Mouse (Mus musculus) T-helper 2 cell (primary cell): ENCODE measurements around the gene Sertad1.

Experiments used
- in situ Hi-C: fragments of 300-600 bp; cut with MboI, MseI; formaldehyde crosslinking; loops from one replicate; pipeline ENCODE4 v1.15.1; 2025; ENCODE audit warnings: high pct_unique_total_duplicates

The Sertad1 gene

DNA sequence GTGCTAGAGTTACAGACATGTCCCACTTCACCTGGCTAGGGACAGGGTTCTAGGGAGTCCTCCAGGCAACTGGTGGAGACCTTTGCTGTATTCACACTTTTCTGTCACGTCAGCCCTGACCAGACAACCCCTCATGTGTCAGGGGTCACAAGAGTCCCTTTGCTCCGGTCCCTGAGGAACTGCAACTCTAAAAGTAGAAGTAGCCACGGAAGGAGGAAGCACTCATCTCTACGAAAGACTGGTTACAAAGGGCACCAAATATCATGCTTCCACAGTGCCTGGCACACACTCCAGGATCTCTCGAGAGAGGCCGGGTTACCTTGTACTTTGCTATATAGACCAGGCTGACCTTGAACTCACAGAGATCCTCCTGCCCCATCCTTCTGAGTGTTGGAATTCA is 49.9 kb downstream of the Sertad1 start:
- in situ Hi-C loops: no loop called here

DNA sequence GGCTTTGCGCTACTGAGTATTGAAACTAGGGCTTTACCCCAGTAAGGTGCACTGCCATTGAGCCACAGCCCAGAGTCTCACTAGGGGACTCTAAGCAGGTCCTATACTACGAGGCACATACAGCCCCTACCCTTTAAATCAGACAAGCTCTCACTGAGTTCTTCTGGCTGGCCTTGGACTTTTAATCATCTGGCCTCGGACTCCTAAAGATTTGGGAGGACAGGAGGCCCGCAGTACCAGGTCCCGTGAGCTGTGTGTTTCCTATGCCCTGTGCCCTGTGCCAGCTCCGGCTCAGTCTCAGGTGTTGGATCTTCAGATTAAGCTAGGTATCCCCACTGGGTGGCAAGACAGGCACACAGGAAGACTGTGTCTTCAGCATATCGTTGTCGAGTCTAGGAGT is 51.3 kb downstream of the Sertad1 start:
- in situ Hi-C loops: no loop called here

DNA sequence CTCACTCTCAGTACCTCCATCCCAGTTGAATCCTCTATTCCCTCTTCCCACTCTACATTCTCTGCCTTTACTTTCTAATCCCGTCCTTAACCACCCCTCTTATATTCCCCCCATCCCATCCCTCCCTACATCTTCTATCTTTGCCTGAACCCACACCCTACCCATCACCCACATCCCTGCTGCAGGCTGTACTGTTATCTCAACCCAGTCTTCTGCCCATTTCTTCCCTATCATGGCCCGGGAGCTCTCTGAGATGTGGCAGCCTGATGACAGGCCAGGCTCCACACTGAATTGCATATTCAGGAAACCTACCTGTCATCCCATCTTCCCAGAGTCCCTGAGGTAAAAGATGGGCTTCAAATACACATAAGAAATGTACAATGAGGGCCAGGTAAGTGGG is 52.1 kb downstream of the Sertad1 start:
- in situ Hi-C loops: no loop called here
